Mouse (Mus musculus) stomach, postnatal 0 days (tissue): ENCODE measurements around the gene Naaladl1. TPM values are rescaled to one million over a fixed set of nuclear protein-coding genes. Genes with fewer than 3 reads are reported as not detected.

ENCODE experiments used
- ATAC-seq: fragments of 200-750 bp; cut with Nextera tagmentation; 2 replicates; pipeline ENCODE4 v1.8.0; 2017; ENCODE audit not compliant: low FRiP score, low TSS enrichment
- DNase-seq: peaks from one replicate; pipeline ENCODE4 v3.0.0-alpha.2; 2016; ENCODE audit warnings: low spot score
- H3K27ac ChIP-seq: fragments of 300-500 bp; sonication (generic); replicated peaks from 2 replicates; pipeline ENCODE4 v1.5.1; 2014; ENCODE audit warnings: mild to moderate bottlenecking, control low read depth
- H3K27me3 ChIP-seq: fragments of 300-500 bp; sonication (generic); 2 replicates; pipeline ENCODE4 v1.6.1; 2014; ENCODE audit warnings: low read length; ENCODE audit not compliant: control insufficient read depth, insufficient read depth
- H3K36me3 ChIP-seq: fragments of 300-500 bp; sonication (generic); 2 replicates; pipeline ENCODE4 v1.6.1; 2014; ENCODE audit warnings: low read length, mixed read lengths; ENCODE audit not compliant: control insufficient read depth, insufficient read depth
- H3K4me1 ChIP-seq: fragments of 300-500 bp; sonication (generic); replicated peaks from 2 replicates; pipeline ENCODE4 v1.6.1; 2014; ENCODE audit warnings: antibody characterized with exemption; ENCODE audit not compliant: control insufficient read depth, insufficient read depth
- H3K4me2 ChIP-seq: fragments of 300-500 bp; sonication (generic); replicated peaks from 2 replicates; pipeline ENCODE4 v1.6.1; 2014; ENCODE audit warnings: low read depth, mild to moderate bottlenecking, control low read depth, moderate library complexity
- H3K4me3 ChIP-seq: fragments of 300-500 bp; sonication (generic); 2 replicates; pipeline ENCODE4 v1.5.1; 2014; ENCODE audit warnings: low read depth, low read length, control low read depth
- H3K9ac ChIP-seq: fragments of 300-500 bp; sonication (generic); 2 replicates; pipeline ENCODE4 v1.6.1; 2014; ENCODE audit warnings: mild to moderate bottlenecking, low read length, control low read depth, mixed read lengths
- H3K9me3 ChIP-seq: fragments of 300-500 bp; sonication (generic); 2 replicates; pipeline ENCODE4 v1.6.1; 2016; ENCODE audit warnings: low read length; ENCODE audit not compliant: control insufficient read depth
- CTCF ChIP-seq: IDR thresholded peaks from 2 replicates; pipeline ENCODE4 v1.5.1; 2016; ENCODE audit warnings: antibody characterized with exemption, low read depth, mild to moderate bottlenecking, moderate library complexity
- EP300 ChIP-seq: optimal IDR thresholded peaks from 2 replicates; pipeline ENCODE3; 2016; ENCODE audit warnings: antibody characterized with exemption
- WGBS: fragments of 180-500 bp; shearing (Covaris S2); extraction: QIAGEN DNeasy Blood & Tissue Kit; methylation state at CpG from one replicate; pipeline ENCODE4 v1.1.7; 2014; 5-methylcytosine and 5-hydroxymethylcytosine counted together
- polyA plus RNA-seq: library from polyadenylated mRNA; unstranded; fragments of >200 nt; fragmentation: Nextera tagmentation; extraction: Ambion mirVana; gene quantifications from 2 replicates; pipeline ENCODE4 v1.2.1, GENCODE M21; 2015

Gene Naaladl1
- polyA plus RNA-seq, 1 experiment from 2014 or later, result 0.05 TPM

DNA sequence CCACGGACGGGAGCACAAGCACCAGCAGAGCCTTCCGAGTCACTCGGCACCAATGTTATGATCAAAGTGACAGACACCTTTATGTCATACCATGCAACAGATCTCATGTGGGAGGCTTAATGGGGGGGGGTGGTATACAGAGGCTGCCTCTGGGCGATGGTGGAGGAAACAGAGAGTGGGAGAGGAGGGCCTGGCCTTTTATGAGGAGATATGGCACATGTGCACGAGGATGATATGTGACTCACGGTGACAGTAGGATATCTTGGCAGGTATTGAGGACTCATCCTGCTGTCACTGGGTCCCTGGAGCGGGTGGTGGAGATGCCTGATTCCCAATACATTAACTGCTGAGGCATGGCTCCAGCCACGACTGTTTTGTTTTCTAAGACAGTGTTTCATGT is 49.6 kb downstream of the Naaladl1 start:
- no peak overlapping the region for H3K4me2 ChIP-seq
- H3K27me3 ChIP-seq, result no peaks in the 10 kb centered on the region
- no peak for DNase-seq
- 83% methylated on average over 9 of the region's 9 CpGs for WGBS
- no peaks in the 10 kb centered on the region for H3K36me3 ChIP-seq
- ATAC-seq, result no peak
- no peaks in the 10 kb centered on the region for H3K9me3 ChIP-seq
- no peak overlapping the region for H3K9ac ChIP-seq
- H3K27ac ChIP-seq, result no peak overlapping the region
- no peaks in the 10 kb centered on the region for H3K4me1 ChIP-seq
- H3K4me3 ChIP-seq, result no peak overlapping the region
- TF ChIP-seq EP300 (no peak), CTCF (no peak)

DNA sequence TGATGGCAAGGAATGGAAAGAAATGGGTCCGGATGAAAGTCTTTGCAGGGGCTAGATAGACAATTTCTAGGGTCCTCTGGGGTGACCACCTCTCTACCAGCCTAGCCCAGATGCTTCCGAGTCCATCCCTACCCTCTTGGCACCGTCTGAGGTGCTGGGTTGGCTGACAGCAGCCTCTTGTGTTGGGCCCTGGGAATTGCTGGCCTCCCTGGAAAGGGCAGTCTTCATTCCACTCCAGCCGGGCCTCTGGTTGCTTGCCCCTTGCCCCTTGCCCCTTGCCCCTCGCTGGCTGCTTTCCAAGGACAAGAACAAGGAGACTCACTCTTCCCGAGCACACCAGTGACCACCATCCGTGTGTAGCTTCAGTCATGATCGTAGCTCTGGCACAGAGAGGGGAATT is 50.8 kb downstream of the Naaladl1 start:
- TF ChIP-seq EP300 (no peak), CTCF (peak; percentile 49)

DNA sequence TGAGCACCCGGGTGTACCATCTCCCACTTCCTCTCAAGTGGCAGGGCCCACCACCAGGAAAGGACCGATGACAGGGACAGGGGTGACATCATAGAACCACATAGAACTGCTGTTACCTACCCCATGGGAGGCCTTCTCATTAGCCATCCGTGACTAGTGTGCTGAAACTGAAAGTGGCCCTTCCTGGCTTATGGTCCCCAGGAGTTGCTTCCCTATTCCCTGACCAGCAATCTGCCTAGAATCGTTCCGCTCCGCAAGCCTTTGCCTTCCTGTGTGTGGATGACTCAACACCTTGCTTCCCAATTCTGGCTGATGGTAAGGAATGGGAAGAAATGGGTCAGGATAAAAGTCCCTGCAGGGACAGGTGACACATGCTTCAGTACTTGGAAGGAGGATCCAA is 51.6 kb downstream of the Naaladl1 start:
- Histone ChIP-seq H3K9ac (no peak overlapping the region), H3K27me3 (no peaks in the 10 kb centered on the region), H3K4me3 (no peak overlapping the region), H3K9me3 (no peaks in the 10 kb centered on the region), H3K4me1 (no peaks in the 10 kb centered on the region), H3K27ac (no peak overlapping the region), H3K4me2 (no peak overlapping the region), H3K36me3 (no peaks in the 10 kb centered on the region)
- TF ChIP-seq CTCF (no peak), EP300 (no peak)
- ATAC-seq (no peak), DNase-seq (no peak)
- WGBS, result 67% methylated on average over 6 of the region's 6 CpGs

More for the DNA sequence above, 50.8 kb downstream of the Naaladl1 start:
- Histone ChIP-seq H3K9ac (no peak overlapping the region), H3K9me3 (no peaks in the 10 kb centered on the region), H3K27ac (no peak overlapping the region), H3K4me2 (no peak overlapping the region), H3K27me3 (no peaks in the 10 kb centered on the region), H3K4me1 (no peaks in the 10 kb centered on the region), H3K36me3 (no peaks in the 10 kb centered on the region), H3K4me3 (no peak overlapping the region)
- 54% methylated on average over 8 of the region's 8 CpGs for WGBS
- DNase-seq (no peak), ATAC-seq (0 out of 2 replicates have a peak, but pooled peaks have one; percentile 18)

DNA sequence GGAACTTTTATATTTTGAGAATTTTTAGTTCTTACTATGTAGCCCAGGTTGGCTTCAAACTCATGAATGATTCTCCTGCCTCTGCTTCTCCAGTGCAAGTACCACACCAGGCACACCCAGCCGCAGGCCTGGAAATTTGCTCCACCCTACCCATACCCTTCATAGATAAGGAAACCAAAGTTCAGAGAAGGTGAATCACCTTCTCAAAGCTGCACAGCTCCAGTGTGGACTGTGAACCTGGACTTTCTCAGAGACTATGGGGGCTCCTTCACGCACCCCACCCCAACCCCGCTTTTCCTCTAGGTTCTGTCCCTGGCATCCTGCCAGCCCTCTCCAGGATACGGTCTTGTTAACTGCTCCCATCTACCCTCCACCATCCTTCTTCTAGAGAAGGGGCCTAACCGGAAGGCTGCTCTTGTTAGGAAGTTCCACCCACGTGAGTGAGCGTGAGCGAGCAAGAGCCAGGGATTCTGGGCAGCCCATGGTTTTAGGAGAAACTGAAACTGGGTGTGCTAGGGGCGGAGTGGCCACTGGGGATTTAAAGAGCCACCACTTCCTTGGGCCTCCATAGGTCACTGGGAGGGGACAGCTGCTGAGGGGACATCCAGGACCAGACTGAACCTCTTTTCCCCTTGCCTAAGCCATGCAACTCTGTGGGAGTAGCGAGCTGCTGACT is 58.4 kb downstream of the Naaladl1 start:
- ATAC-seq, result peak; percentile 45; the same call in 1 of the 2 replicates
- Histone ChIP-seq H3K27ac (no peak overlapping the region), H3K9me3 (no peaks in the 10 kb centered on the region), H3K4me3 (no peak overlapping the region), H3K4me2 (no peak overlapping the region), H3K27me3 (no peaks in the 10 kb centered on the region), H3K36me3 (no peaks in the 10 kb centered on the region), H3K4me1 (no peaks in the 10 kb centered on the region), H3K9ac (no peak overlapping the region)
- TF ChIP-seq EP300 (no peak), CTCF (no peak)
- peak; percentile 23 for DNase-seq
- WGBS, result 47% methylated on average over 10 of the region's 10 CpGs

Other genes starting within 250 kb of the Naaladl1 start
- gene Frmd8, start 230.5 kb upstream of the Naaladl1 start, polyA plus RNA-seq, result 13.8 and 18.8 TPM in 2 replicates
- gene Slc25a45, start 228.0 kb upstream of the Naaladl1 start, polyA plus RNA-seq, result 2.9 and 3.2 TPM in 2 replicates
- gene Tigd3, start 211.6 kb upstream of the Naaladl1 start, polyA plus RNA-seq, result 0.77 and 1.0 TPM in 2 replicates
- gene Dpf2, start 192.8 kb upstream of the Naaladl1 start, polyA plus RNA-seq, result 47.0 and 54.9 TPM in 2 replicates
- gene Cdc42ep2, start 181.0 kb upstream of the Naaladl1 start, polyA plus RNA-seq, result 7.9 and 8.1 TPM in 2 replicates
- 20.4 and 21.2 TPM in 2 replicates for gene Pola2, start 141.6 kb upstream of the Naaladl1 start, polyA plus RNA-seq
- gene Slc22a20, start 119.6 kb upstream of the Naaladl1 start, polyA plus RNA-seq, result not detected in 2 replicates
- gene Capn1, start 89.9 kb upstream of the Naaladl1 start, polyA plus RNA-seq, result 21.2 and 21.4 TPM in 2 replicates
- gene Syvn1, start 59.2 kb upstream of the Naaladl1 start, polyA plus RNA-seq, result 18.5 and 21.1 TPM in 2 replicates
- 35.0 and 36.6 TPM in 2 replicates for gene Mrpl49, start 48.0 kb upstream of the Naaladl1 start, polyA plus RNA-seq
- 818 and 857 TPM in 2 replicates for gene Fau, start 47.9 kb upstream of the Naaladl1 start, polyA plus RNA-seq
- gene Znhit2, start 44.6 kb upstream of the Naaladl1 start, polyA plus RNA-seq, result 31.8 and 33.2 TPM in 2 replicates
- gene Tm7sf2, start 37.4 kb upstream of the Naaladl1 start, polyA plus RNA-seq, result 17.9 and 19.7 TPM in 2 replicates
- gene Vps51, start 28.6 kb upstream of the Naaladl1 start, polyA plus RNA-seq, result 43.2 and 48.9 TPM in 2 replicates
- gene Tmem262, start 25.7 kb upstream of the Naaladl1 start, polyA plus RNA-seq, result not detected in 2 replicates
- 0.52 and 1.0 TPM in 2 replicates for gene Gm28374, start 23.5 kb upstream of the Naaladl1 start, polyA plus RNA-seq
- 58.4 and 62.5 TPM in 2 replicates for gene Zfpl1, start 20.8 kb upstream of the Naaladl1 start, polyA plus RNA-seq
- gene Cdca5, start 20.8 kb upstream of the Naaladl1 start, polyA plus RNA-seq, result 7.9 and 8.1 TPM in 2 replicates
- gene AC131692.1, start 11.4 kb upstream of the Naaladl1 start, polyA plus RNA-seq, result not detected in 2 replicates
- 26.8 and 29.4 TPM in 2 replicates for gene Sac3d1, start 12.9 kb downstream of the Naaladl1 start, polyA plus RNA-seq
- 24.7 and 25.0 TPM in 2 replicates for gene Snx15, start 22.5 kb downstream of the Naaladl1 start, polyA plus RNA-seq
- 0.49 and 0.52 TPM in 2 replicates for gene Batf2, start 35.2 kb downstream of the Naaladl1 start, polyA plus RNA-seq
- gene Arl2, start 35.8 kb downstream of the Naaladl1 start, polyA plus RNA-seq, result 74.0 and 77.2 TPM in 2 replicates
- gene Majin, start 78.6 kb downstream of the Naaladl1 start, polyA plus RNA-seq, result 0.11 TPM in 1 of 2 replicates, not detected in the other
- gene Gpha2, start 120.6 kb downstream of the Naaladl1 start, polyA plus RNA-seq, result 0.17 and 0.46 TPM in 2 replicates
- gene Ppp2r5b, start 130.1 kb downstream of the Naaladl1 start, polyA plus RNA-seq, result 14.7 and 15.0 TPM in 2 replicates
- gene Atg2a, start 135.9 kb downstream of the Naaladl1 start, polyA plus RNA-seq, result 4.8 and 6.0 TPM in 2 replicates
- gene Ehd1, start 170.9 kb downstream of the Naaladl1 start, polyA plus RNA-seq, result 62.0 and 63.8 TPM in 2 replicates
- 1.3 and 1.9 TPM in 2 replicates for gene Cdc42bpg, start 200.7 kb downstream of the Naaladl1 start, polyA plus RNA-seq
- 27.1 and 27.9 TPM in 2 replicates for gene Men1, start 229.2 kb downstream of the Naaladl1 start, polyA plus RNA-seq
- 5.2 and 5.7 TPM in 2 replicates for gene Map4k2, start 235.4 kb downstream of the Naaladl1 start, polyA plus RNA-seq